Mouse (Mus musculus) testis, postnatal 10 days (tissue): ENCODE data around the gene Isoc2a.
"Not testable (repeated sequence)": the region's sequence is repeated elsewhere in the genome, so short reads cannot be mapped to it uniquely, and the experiment has no call there.

Experiments
- DNase-seq: peaks from one replicate; pipeline ENCODE4 v3.0.0; 2021; ENCODE audit warnings: low spot score

The Isoc2a gene

DNA sequence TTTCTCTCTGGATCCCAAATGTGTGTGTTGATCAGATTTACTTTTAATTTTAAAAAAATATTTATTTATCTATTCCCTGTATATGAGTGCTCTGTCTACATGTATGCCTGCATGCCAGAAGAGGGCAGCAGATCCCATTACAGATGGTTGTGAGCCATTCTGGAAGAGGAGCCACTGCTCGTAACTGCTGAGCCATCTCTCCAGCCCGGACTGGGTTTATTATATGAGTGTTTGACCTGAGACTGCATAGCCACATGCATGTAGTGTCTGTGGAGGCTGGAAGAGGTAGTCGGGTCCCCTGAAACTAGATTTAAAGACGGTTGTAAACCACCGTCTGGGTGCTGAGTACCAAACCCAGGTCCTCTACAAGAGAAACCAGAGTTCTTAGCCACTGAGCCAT lies 11.9 kb upstream of the Isoc2a start:
- no peak for DNase-seq

DNA sequence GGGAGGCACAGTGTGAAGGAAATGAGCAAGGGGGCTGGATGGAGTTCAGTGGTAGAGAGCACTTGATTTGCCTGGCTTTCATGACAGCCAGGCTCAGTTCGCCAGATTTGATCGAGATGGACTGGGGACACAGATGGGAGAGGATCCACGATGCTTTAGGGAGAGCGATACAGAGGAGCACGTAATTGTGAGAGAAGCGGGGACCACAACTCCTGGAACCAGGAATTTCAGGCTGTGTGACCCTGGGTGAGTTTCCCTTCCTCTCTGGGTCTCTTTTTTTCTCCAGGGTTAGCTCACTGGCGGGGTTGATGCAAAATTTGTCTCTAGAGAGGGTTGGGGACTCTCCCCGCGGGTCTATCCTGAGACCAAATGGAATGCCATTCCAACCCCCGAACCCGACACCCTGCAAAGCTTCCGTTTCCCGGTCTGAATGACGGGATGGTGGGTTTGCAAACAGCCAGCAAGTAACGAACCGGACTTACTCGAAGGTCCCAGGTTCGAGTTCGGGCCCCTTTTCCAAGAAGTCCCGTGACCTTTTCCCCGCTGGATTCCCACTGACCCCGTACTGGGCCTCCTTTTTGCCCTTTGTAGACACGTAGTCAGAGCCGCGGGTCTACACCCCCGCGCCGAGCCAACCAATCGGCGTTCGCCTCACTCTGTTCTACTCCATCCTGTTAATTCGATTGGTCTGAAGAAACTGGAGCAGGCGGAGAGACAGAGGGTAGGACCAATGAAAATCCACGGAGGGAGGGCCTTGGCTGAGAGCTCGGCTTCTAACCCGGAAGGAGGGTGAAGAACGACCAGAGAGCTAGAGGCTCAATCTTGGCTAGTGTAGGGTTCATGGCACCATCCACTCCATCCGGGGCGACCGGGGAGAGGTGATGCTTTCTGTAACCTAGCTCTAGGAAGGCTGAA lies 11.1 kb upstream of the Isoc2a start:
- DNase-seq = peak; percentile 96

GRCm38 (mm10) chr7:4866631-4867180 lies 10.2 kb upstream of the Isoc2a start:
- DNase-seq = no peak

GRCm38 (mm10) chr7:4870133-4870532 lies 6.8 kb upstream of the Isoc2a start, which contains the start of gene Isoc2b:
Isoc2b (minus strand) TSS chr7:4870258.
- DNase-seq = peak; percentile 46

DNA sequence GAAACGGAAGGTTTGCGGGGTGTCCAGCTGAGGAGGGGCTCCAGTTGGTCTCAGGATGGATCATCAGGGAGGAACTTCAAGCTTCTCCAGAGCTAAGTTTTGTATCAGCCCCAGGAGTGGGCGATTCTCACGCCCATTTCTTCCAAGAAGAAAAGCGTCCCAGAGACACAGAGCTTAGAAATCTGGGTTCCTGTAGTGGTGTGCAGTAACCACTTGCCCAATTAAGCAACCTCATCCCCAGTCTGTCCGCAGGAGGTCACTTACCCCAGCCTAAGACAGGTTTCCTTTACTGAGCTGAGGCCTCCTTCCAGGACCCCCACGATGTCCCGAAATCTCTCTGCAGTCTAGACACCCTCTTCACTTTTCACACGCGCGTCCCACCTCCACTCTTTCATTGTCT lies 273 bp downstream of the Isoc2a start:
- DNase-seq = peak; percentile 40

DNA sequence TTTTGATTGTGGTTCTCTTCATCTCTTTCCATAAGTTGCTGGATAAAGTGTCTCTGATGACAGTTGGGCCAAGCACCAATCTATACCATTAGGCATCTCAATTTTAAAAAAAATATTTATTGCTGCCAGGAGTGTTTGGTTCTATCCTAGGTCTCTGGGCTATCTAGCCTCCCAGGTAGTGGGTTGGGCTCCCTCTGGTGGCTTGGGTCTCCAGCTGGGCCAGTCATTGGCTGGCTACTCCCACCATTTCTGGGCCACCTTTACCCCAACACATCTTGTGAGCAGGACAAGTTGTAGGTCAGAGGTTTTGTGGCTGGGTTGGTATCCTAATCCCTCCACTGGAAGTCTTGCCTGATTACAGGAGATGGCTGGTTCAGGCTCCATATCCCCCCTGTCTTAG lies 1.2 kb downstream of the Isoc2a start:
- peak; percentile 53 for DNase-seq

- DNase-seq = not testable (repeated sequence)
Observed at GRCm38 (mm10) chr7:4879036-4879435, 2.1 kb downstream of the Isoc2a start.

DNA sequence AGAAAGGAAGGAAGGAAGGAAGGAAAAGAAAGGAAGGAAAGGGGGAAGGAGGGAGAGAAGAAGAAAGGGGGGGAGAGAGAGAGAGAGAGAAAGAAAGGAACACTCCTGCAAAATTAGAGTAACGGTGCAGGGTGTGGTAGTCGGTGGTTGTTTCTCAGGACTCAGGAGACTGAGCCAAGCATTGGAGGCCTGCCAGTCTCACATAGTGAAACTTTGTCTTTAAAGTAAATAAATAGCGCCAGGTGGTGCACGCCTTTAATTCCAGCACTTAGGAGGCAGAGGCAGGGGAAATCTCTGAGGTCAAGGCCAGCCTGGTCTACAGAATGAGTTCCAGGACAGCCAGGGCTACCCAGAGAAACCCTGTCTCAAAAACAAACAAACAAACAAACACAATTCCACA lies 9.7 kb downstream of the Isoc2a start:
- DNase-seq = peak; percentile 69

DNA sequence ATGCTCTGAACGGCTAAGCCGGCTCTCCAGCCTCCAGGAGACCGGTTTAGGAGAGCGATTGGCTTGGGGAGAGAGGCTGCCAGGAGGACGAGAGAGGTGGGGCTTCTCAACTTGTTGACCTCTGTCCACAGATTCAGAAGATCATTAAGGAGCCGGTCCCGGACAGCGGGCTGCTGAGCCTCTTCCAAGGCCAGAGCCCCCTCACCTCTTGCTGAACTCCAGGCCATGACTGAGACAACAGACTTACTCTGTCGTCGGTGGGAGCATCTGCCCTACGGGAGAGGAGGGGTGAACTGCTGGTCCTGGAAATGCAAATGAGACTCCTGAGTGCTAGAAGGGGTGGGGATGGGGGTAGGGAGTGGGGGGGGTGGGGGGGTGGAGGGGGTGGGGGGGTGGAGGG lies 18.2 kb downstream of the Isoc2a start:
- no peak for DNase-seq

- DNase-seq = peak; percentile 65
Observed at GRCm38 (mm10) chr7:4898851-4899648, 22.1 kb downstream of the Isoc2a start.

GRCm38 (mm10) chr7:4899649-4900522 lies 22.9 kb downstream of the Isoc2a start:
- peak; percentile 71 for DNase-seq

DNA sequence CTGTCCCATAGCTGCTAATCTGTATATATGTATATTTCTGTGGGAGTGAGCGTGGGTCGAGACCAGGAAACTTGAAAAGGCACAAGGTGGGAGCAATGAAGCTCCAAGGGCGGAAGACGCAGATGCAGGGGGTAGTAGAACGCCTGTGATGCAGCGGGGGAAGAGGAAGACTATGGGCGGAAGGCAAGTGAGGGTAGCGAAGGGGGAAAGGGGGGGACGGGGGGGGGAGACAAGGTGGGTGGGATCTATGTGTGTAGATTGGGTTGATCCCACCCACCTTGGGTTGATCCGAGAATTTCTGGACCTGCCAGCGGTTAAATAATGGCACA lies 23.5 kb downstream of the Isoc2a start:
- peak; percentile 37 for DNase-seq

- DNase-seq = peak; percentile 82
Observed at GRCm38 (mm10) chr7:4901171-4901570, 24.2 kb downstream of the Isoc2a start.

DNA sequence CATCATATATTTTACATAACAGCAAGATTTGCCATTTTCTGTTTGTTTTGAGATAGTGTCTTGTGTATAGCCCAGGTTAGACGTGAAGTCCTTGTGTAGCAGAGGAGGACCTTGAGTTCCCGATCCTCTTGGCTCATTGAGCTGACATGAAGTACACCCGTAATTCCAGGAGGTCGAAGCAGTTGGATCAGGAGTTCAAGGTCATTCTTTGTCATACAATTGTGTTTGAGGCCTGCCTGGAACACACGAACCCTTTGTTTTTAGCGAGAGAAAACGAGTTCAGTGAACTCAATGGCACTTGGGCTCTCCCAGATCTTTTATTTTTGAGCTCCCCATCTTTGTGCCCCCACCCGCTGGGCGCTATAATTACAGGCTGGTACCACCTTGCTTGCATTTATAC lies 25.5 kb downstream of the Isoc2a start:
- DNase-seq = peak; percentile 30

- DNase-seq = no peak
Observed at GRCm38 (mm10) chr7:4906466-4906950, 29.6 kb downstream of the Isoc2a start, which contains the start of gene Gm36210. Gm36210 (minus strand) TSS chr7:4906516.

GRCm38 (mm10) chr7:4911561-4911960 lies 34.6 kb downstream of the Isoc2a start:
- DNase-seq = peak; percentile 88

DNA sequence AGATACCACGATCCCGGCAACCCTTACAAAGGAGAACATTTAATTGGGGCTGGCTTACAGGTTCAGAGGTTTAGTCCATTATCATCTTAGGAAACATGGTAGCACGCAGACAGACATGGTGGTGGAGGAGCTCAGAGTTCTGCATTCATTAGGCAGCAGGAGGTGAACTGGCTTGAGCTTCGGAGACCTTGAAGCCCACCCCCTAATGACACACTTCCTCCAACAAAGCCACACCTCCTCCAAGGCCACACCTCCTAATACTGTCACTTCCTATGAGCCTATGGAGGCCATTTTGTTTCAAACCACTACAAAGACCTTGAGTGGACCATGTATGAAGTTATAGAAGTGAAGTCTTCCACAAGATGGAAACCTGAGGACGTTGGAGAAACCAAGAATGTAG lies 35.3 kb downstream of the Isoc2a start:
- DNase-seq = no peak

DNA sequence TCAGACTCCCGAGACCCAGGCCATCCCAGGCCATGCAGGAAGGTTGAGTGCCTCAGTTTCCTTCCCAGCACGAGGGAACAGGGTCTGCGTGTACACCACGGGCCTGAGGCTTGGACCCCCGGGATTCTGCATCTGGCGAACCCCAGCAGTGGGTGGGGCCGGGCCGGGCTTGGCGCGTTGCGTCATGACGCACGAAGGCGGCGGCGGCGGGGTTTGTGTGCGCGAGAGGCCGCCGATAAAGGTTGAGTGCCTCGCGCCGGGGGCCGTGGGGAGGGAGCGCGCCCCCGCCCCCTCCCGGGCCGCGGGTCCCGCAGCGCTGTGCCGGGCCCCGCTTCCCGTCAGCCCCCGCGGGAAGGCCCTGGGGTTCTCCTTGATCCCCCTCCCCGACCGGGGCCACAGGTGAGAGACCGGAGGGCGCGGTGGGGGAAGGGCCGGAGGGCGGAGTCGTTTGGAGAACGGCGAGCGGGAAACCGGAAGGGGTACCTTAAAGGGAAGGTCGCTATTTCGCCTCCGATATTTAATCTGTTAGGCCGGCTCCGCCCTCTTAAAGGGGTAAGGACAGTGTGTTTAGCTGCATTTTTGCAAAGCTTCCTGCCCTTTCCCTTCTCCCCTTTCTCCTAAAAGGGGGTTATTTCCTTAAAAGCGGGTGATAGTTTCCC lies 38.2 kb downstream of the Isoc2a start, which contains the start of gene Zfp628:
Zfp628 (plus strand) TSS at position 211 of the 659 bp plus-strand sequence.
- peak; percentile 96 for DNase-seq

DNA sequence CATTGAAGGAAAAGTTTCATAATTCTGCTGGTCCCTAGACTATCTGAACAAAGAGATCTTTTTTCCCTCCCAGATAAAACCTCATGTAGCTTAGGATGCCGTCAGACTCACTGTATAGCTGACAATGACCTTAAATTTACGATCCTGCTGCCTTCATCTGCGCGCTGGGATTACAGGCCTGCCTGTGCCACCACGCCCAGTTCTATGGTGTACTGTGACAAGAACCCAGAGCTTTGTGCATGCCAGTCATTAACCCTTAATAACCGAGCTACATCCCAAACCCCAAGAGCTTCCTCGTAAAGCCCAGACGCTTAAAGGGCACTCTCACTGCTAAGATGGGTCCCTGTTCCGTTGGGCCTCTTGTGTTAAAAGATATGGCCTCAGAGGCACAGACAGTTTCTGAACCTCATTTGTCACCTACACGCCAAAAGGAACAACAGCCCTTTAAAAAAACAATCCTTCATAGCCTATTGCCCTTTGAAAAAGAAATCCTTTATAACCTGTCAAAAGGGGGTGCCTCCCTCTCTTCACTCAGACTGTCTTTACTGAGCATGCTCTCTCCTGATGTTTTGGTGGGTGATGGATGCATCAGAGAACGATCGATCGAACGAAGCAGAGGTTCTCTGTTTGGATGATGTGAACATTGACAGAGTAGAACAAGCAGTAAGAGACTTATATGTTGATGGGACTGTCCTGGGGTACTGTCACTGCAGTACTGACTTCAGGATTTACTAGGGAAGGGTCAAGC lies 38.9 kb downstream of the Isoc2a start:
- no peak for DNase-seq

DNA sequence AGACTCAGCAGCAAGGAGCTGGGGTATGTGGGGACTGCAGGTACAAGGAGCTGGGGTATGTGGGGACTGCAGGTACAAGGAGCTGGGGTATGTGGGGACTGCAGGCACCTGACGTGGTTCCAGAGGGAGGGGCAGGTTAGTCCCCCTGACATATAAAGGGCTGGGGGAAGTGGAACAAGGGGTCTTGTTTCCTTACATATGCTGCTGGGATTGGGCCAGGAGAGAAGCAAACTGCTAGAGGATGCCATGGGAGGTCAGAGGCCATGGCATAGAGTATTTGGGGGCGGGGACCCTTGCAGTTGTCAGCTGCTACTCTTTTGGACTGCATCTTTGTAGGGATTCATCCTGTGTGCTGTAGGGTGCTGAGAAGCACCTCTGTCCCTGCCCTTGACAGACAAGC lies 40.5 kb downstream of the Isoc2a start:
- DNase-seq = no peak
